Mouse (Mus musculus): ENCODE results near the gene Rnf216. TPM values are rescaled to one million over a fixed set of nuclear protein-coding genes. Genes with fewer than 3 reads are reported as not detected.

Gene Rnf216
- polyA plus RNA-seq, 1 experiment from 2014 or later = 52.1 TPM

DNA sequence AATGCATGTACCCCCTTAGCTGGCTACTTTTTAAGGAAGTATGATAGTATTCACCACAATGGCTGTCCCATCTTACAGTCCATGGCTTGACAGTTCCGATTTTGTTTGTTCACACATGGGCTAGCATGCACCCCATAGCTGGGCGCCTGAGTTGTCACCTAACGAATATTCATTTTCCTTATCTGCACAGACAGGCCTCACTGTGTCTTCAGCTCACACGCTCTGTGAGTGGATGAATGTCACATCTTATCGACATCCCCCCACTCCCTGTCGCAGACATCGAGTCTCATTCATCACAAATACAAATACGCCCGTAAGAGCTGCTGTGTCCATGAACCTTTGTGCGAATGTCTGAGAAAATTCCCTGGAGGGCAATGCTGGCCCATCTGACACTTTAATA, 128.5 kb downstream of the Rnf216 start:
- H3K9me3 ChIP-seq (ENCODE audit: control insufficient read depth, low read depth, low read length) = no peaks in the 10 kb centered on the region
- ATAC-seq (ENCODE audit: insufficient number of reproducible peaks, insufficient read depth, low FRiP score, low read depth) = peak; percentile 28; the same call in 1 of the 2 replicates
- H3K4me3 ChIP-seq (ENCODE audit: low read depth, low read length) = no peak overlapping the region
- no peak overlapping the region for H3K4me2 ChIP-seq (replicated peaks; ENCODE audit: low read depth, low read length)
- no peak overlapping the region for H3K9ac ChIP-seq (replicated peaks; ENCODE audit: low read depth, low read length)
- H3K36me3 ChIP-seq (ENCODE audit: control insufficient read depth, insufficient read depth, low read length) = no peaks in the 10 kb centered on the region
- no peaks in the 10 kb centered on the region for H3K27me3 ChIP-seq (ENCODE audit: control insufficient read depth, insufficient read depth, low read length)
- H3K4me1 ChIP-seq (ENCODE audit: control insufficient read depth, insufficient read depth, low read length) = no peaks in the 10 kb centered on the region
- WGBS = 86% methylated on average over 10 of the region's 10 CpGs
- no peak overlapping the region for H3K27ac ChIP-seq (ENCODE audit: low read length)

GRCm38 (mm10) chr5:142983174-142983573, 129.6 kb downstream of the Rnf216 start:
- WGBS = 69% methylated on average over 8 of the region's 8 CpGs
- H3K36me3 ChIP-seq (ENCODE audit: control insufficient read depth, insufficient read depth, low read length) = no peaks in the 10 kb centered on the region
- H3K9me3 ChIP-seq (ENCODE audit: control insufficient read depth, low read depth, low read length) = no peaks in the 10 kb centered on the region
- no peak overlapping the region for H3K27ac ChIP-seq (ENCODE audit: low read length)
- no peak overlapping the region for H3K4me2 ChIP-seq (replicated peaks; ENCODE audit: low read depth, low read length)
- H3K27me3 ChIP-seq (ENCODE audit: control insufficient read depth, insufficient read depth, low read length) = no peaks in the 10 kb centered on the region
- no peak overlapping the region for H3K4me3 ChIP-seq (ENCODE audit: low read depth, low read length)
- no peak overlapping the region for H3K9ac ChIP-seq (replicated peaks; ENCODE audit: low read depth, low read length)
- H3K4me1 ChIP-seq (ENCODE audit: control insufficient read depth, insufficient read depth, low read length) = no peaks in the 10 kb centered on the region
- no peak for ATAC-seq (ENCODE audit: insufficient number of reproducible peaks, insufficient read depth, low FRiP score, low read depth)

DNA sequence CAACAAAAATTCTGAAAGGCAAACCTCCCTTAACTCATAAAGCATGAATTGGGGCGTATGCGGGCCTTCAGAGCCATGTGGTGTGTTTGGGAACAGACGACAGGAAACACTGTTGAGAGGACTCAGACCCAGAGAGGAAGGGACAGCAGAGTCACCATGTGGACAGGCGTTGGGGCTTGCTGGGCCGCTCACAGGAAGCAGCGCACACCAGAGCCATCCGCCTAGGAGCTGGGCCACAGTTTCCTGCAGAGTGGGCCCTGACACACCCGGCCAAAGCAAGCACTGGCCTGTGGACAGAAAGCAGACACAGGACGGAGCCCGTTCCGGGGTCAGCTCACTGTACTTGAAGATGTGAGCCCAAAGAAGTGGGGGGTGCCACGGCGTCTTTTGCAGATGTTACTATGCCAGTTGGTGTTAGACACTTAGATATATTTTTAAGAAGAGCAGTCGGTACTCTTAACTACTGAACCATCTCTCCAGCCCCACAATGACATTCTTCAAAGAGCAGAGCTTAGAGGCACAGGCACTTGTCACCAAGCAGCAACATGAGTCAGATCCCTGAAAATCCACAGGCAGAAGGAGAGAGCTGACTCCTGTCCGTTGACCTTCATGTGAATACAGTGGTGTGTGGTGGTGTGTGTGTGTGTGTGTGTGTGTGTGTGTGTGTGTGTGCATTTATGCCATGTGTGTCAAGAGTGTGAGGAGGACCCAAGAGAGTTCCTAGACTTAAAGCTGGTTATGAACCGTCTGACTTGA, 130.6 kb downstream of the Rnf216 start:
- 67% methylated on average over 16 of the region's 16 CpGs for WGBS
- Histone ChIP-seq H3K4me3 (ENCODE audit: low read depth, low read length) (no peak overlapping the region), H3K9ac (replicated peaks; ENCODE audit: low read depth, low read length) (no peak overlapping the region), H3K27ac (ENCODE audit: low read length) (no peak overlapping the region; the same call in 1 of the 2 replicates), H3K4me2 (replicated peaks; ENCODE audit: low read depth, low read length) (no peak overlapping the region), H3K9me3 (ENCODE audit: control insufficient read depth, low read depth, low read length) (no peaks in the 10 kb centered on the region), H3K4me1 (ENCODE audit: control insufficient read depth, insufficient read depth, low read length) (no peaks in the 10 kb centered on the region), H3K27me3 (ENCODE audit: control insufficient read depth, insufficient read depth, low read length) (no peaks in the 10 kb centered on the region), H3K36me3 (ENCODE audit: control insufficient read depth, insufficient read depth, low read length) (no peaks in the 10 kb centered on the region)
- no peak for ATAC-seq (ENCODE audit: insufficient number of reproducible peaks, insufficient read depth, low FRiP score, low read depth)

DNA sequence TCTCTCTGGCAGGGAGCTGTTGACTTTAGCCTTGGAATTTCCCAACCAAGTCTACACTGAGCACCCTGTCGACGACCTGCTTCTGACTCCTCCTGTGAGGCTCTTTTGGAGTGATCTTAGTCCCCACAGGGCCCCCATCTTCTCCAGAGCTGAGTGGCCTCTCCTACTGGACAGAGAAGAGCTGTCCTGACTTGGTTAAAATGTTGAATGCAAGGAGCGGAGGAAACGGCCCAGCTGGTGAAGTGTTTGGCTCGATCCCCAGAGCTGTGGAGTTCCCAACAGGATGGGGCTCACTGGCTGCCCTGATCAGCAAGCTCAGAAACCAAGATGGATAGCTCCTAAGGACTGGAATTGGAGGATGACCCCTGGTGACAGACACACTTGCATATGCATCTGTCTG, 136.3 kb downstream of the Rnf216 start:
- Histone ChIP-seq H3K4me3 (ENCODE audit: low read depth, low read length) (no peak overlapping the region), H3K27ac (ENCODE audit: low read length) (peak overlapping the region; percentile 80), H3K36me3 (ENCODE audit: control insufficient read depth, insufficient read depth, low read length) (peaks cover 18% of the 10 kb centered on the region), H3K27me3 (ENCODE audit: control insufficient read depth, insufficient read depth, low read length) (no peaks in the 10 kb centered on the region), H3K4me2 (replicated peaks; ENCODE audit: low read depth, low read length) (no peak overlapping the region), H3K9me3 (ENCODE audit: control insufficient read depth, low read depth, low read length) (no peaks in the 10 kb centered on the region), H3K4me1 (ENCODE audit: control insufficient read depth, insufficient read depth, low read length) (peaks cover 12% of the 10 kb centered on the region; the same call in 1 of the 2 replicates), H3K9ac (replicated peaks; ENCODE audit: low read depth, low read length) (no peak overlapping the region)
- 25% methylated on average over 5 of the region's 5 CpGs for WGBS
- ATAC-seq (ENCODE audit: insufficient number of reproducible peaks, insufficient read depth, low FRiP score, low read depth) = peak; percentile 54; the same call in 1 of the 2 replicates

DNA sequence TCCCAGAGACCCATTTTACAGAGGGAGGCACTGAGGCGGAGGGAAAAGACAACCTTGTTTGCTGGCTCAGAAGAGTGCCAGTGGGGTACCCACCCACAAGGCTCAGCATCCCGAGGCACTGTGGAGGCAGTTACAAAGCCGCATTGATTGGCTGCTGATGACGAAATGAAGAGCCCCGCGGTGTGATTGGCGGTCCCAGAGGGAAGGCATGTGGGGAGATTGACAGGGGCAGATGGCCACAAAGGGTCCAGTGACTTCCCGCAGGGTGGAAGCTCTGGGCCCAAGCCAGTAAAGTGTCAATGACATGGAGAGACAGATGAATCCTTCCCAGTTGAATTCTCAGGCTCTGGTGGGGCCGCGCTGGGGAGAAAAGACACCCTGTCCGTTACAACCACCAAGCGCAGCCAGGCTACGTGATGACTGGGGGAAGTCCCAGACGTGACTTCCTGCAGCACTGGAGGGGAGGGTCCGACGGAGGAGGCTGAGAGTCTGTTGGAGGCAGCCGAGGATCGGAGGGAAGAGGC, 138.1 kb downstream of the Rnf216 start:
- Histone ChIP-seq H3K4me2 (replicated peaks; ENCODE audit: low read depth, low read length) (peak overlapping the region; percentile 24; the same call in 1 of the 2 replicates), H3K9ac (replicated peaks; ENCODE audit: low read depth, low read length) (no peak overlapping the region), H3K4me1 (ENCODE audit: control insufficient read depth, insufficient read depth, low read length) (peaks cover 12% of the 10 kb centered on the region; the same call in 1 of the 2 replicates), H3K9me3 (ENCODE audit: control insufficient read depth, low read depth, low read length) (no peaks in the 10 kb centered on the region), H3K27ac (ENCODE audit: low read length) (peak overlapping the region; percentile 35), H3K4me3 (ENCODE audit: low read depth, low read length) (no peak overlapping the region), H3K36me3 (ENCODE audit: control insufficient read depth, insufficient read depth, low read length) (peaks cover 36% of the 10 kb centered on the region), H3K27me3 (ENCODE audit: control insufficient read depth, insufficient read depth, low read length) (no peaks in the 10 kb centered on the region)
- peak; percentile 40; the same call in 1 of the 2 replicates for ATAC-seq (ENCODE audit: insufficient number of reproducible peaks, insufficient read depth, low FRiP score, low read depth)
- WGBS = 21% methylated on average over 18 of the region's 18 CpGs

DNA sequence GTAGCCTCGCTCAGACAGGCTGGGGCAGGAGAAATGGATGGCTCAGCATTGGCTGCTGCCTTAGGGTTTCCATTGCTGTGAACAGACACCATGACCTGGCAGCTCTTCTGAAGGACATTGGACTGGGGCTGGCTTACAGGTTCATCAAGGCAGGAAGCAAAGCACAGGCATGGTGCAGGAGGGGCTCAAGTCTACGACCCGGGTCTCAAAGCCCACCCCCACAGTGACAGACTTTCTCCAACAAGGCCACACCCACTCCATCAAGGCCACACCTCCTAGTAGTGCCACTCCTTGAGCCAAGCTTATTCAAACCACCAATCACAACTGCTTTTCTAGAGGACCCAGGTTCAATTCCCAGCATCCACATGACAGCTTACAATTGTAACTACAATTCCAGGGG, 138.8 kb downstream of the Rnf216 start:
- ATAC-seq (ENCODE audit: insufficient number of reproducible peaks, insufficient read depth, low FRiP score, low read depth) = no peak
- no peaks in the 10 kb centered on the region for H3K9me3 ChIP-seq (ENCODE audit: control insufficient read depth, low read depth, low read length)
- H3K36me3 ChIP-seq (ENCODE audit: control insufficient read depth, insufficient read depth, low read length) = peaks cover 41% of the 10 kb centered on the region
- no peak overlapping the region for H3K4me2 ChIP-seq (replicated peaks; ENCODE audit: low read depth, low read length)
- no peaks in the 10 kb centered on the region for H3K27me3 ChIP-seq (ENCODE audit: control insufficient read depth, insufficient read depth, low read length)
- WGBS = 49% methylated on average over 3 of the region's 3 CpGs
- no peak overlapping the region; the same call in 1 of the 2 replicates for H3K27ac ChIP-seq (ENCODE audit: low read length)
- no peak overlapping the region for H3K4me3 ChIP-seq (ENCODE audit: low read depth, low read length)
- H3K4me1 ChIP-seq (ENCODE audit: control insufficient read depth, insufficient read depth, low read length) = peaks cover 12% of the 10 kb centered on the region; the same call in 1 of the 2 replicates
- no peak overlapping the region for H3K9ac ChIP-seq (replicated peaks; ENCODE audit: low read depth, low read length)

DNA sequence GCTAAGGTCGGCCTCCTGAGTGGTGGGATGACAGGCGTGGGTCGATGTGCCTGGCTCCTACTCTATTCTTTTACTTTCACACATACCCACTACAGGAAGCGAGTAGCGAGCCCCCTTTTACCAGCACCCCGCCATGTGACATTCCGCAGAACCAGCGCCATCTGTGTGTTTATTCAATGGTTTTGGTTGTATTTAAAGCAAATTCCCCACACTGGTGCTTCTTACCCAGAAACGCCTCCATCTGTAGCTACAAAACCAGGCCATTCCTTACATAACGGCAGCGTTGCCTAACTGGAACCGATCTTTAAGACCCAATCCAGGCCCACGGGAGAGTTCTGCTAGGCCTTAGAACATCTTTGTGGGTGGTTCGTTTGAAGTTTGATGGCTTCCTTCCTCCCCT, 144.4 kb downstream of the Rnf216 start:
- WGBS = 92% methylated on average over 14 of the region's 14 CpGs
- ATAC-seq (ENCODE audit: insufficient number of reproducible peaks, insufficient read depth, low FRiP score, low read depth) = no peak
- H3K36me3 ChIP-seq (ENCODE audit: control insufficient read depth, insufficient read depth, low read length) = peaks cover 59% of the 10 kb centered on the region

GRCm38 (mm10) chr5:142964650-142965049, 148.1 kb downstream of the Rnf216 start:
- no peak for ATAC-seq (ENCODE audit: insufficient number of reproducible peaks, insufficient read depth, low FRiP score, low read depth)
- H3K4me1 ChIP-seq (ENCODE audit: control insufficient read depth, insufficient read depth, low read length) = peaks cover 19% of the 10 kb centered on the region
- 81% methylated on average over 6 of the region's 6 CpGs for WGBS
- no peaks in the 10 kb centered on the region for H3K27me3 ChIP-seq (ENCODE audit: control insufficient read depth, insufficient read depth, low read length)
- H3K9me3 ChIP-seq (ENCODE audit: control insufficient read depth, low read depth, low read length) = no peaks in the 10 kb centered on the region
- H3K36me3 ChIP-seq (ENCODE audit: control insufficient read depth, insufficient read depth, low read length) = peaks cover 23% of the 10 kb centered on the region
- H3K9ac ChIP-seq (replicated peaks; ENCODE audit: low read depth, low read length) = no peak overlapping the region
- H3K4me3 ChIP-seq (ENCODE audit: low read depth, low read length) = peak overlapping the region; percentile 95; the same call in 1 of the 2 replicates
- H3K4me2 ChIP-seq (replicated peaks; ENCODE audit: low read depth, low read length) = peak overlapping the region; percentile 54
- H3K27ac ChIP-seq (ENCODE audit: low read length) = no peak overlapping the region

More for the DNA sequence above, 144.4 kb downstream of the Rnf216 start:
- Histone ChIP-seq H3K27me3 (ENCODE audit: control insufficient read depth, insufficient read depth, low read length) (no peaks in the 10 kb centered on the region), H3K27ac (ENCODE audit: low read length) (no peak overlapping the region), H3K9ac (replicated peaks; ENCODE audit: low read depth, low read length) (no peak overlapping the region), H3K9me3 (ENCODE audit: control insufficient read depth, low read depth, low read length) (no peaks in the 10 kb centered on the region), H3K4me2 (replicated peaks; ENCODE audit: low read depth, low read length) (no peak overlapping the region), H3K4me1 (ENCODE audit: control insufficient read depth, insufficient read depth, low read length) (peaks cover 16% of the 10 kb centered on the region), H3K4me3 (ENCODE audit: low read depth, low read length) (no peak overlapping the region)
